Mouse (Mus musculus): ENCODE measurements around the gene Gp5.
A peak's percentile ranks its signal among the peaks of the same experiment; 100 is the strongest.
"Not testable (repeated sequence)": the region's sequence is repeated elsewhere in the genome, so short reads cannot be mapped to it uniquely, and the experiment has no call there.

The Gp5 gene

GRCm38 (mm10) chr16:30310647-30311046 is at the start of gene Gp5:
TSS of gene Gp5 (minus strand) at chr16:30310779.
- DNase-seq (ENCODE audit: low spot score) = no peak

GRCm38 (mm10) chr16:30353489-30353888 is 42.9 kb upstream of the Gp5 start:
- not testable (repeated sequence) for DNase-seq (ENCODE audit: low spot score)

GRCm38 (mm10) chr16:30314236-30314635 is 3.7 kb upstream of the Gp5 start:
- peak; percentile 71 for DNase-seq (ENCODE audit: low spot score)

GRCm38 (mm10) chr16:30310171-30310515 is 436 bp downstream of the Gp5 start:
- DNase-seq (ENCODE audit: low spot score) = no peak

- peak; percentile 47 for DNase-seq (ENCODE audit: low spot score)
These were observed 996 bp downstream of the Gp5 start for GRCm38 (mm10) chr16:30309395-30310170.

- peak; percentile 57 for DNase-seq (ENCODE audit: low spot score)
These were observed 1.8 kb downstream of the Gp5 start for GRCm38 (mm10) chr16:30308616-30309394.

GRCm38 (mm10) chr16:30307961-30308615 is 2.5 kb downstream of the Gp5 start:
- no peak for DNase-seq (ENCODE audit: low spot score)

- no peak for DNase-seq (ENCODE audit: low spot score)
These were observed 3.3 kb downstream of the Gp5 start for GRCm38 (mm10) chr16:30307306-30307705.

GRCm38 (mm10) chr16:30306102-30306501 is 4.5 kb downstream of the Gp5 start:
- DNase-seq (ENCODE audit: low spot score) = no peak

- DNase-seq (ENCODE audit: low spot score) = no peak
These were observed 6.3 kb downstream of the Gp5 start for GRCm38 (mm10) chr16:30304236-30304635.

- DNase-seq (ENCODE audit: low spot score) = no peak
These were observed 7.2 kb downstream of the Gp5 start for GRCm38 (mm10) chr16:30303411-30303810.

- no peak for DNase-seq (ENCODE audit: low spot score)
These were observed 7.9 kb downstream of the Gp5 start for GRCm38 (mm10) chr16:30302686-30303085.

GRCm38 (mm10) chr16:30299711-30300277 is 10.8 kb downstream of the Gp5 start:
- DNase-seq (ENCODE audit: low spot score) = no peak

GRCm38 (mm10) chr16:30297450-30297849 is 13.1 kb downstream of the Gp5 start:
- DNase-seq (ENCODE audit: low spot score) = no peak

- DNase-seq (ENCODE audit: low spot score) = no peak
These were observed 13.8 kb downstream of the Gp5 start for GRCm38 (mm10) chr16:30296601-30297275.

- DNase-seq (ENCODE audit: low spot score) = no peak
These were observed 15.5 kb downstream of the Gp5 start for GRCm38 (mm10) chr16:30295106-30295505.

GRCm38 (mm10) chr16:30290436-30290835 is 20.1 kb downstream of the Gp5 start:
- peak; percentile 78 for DNase-seq (ENCODE audit: low spot score)

- DNase-seq (ENCODE audit: low spot score) = no peak
These were observed 24.9 kb downstream of the Gp5 start for GRCm38 (mm10) chr16:30285701-30286100.

GRCm38 (mm10) chr16:30283743-30284337 is 26.7 kb downstream of the Gp5 start:
- DNase-seq (ENCODE audit: low spot score) = peak; percentile 82

- DNase-seq (ENCODE audit: low spot score) = peak; percentile 67
These were observed 27.6 kb downstream of the Gp5 start, which contains the start of gene Lrrc15 for GRCm38 (mm10) chr16:30282844-30283495. TSS of gene Lrrc15 (minus strand) at chr16:30283256.

All from retina, embryonic 14.5 days (tissue).